Mouse (Mus musculus): ENCODE results near the gene Mfn2. TPM values are rescaled to one million over a fixed set of nuclear protein-coding genes. Genes with fewer than 3 reads are reported as not detected.

Mfn2 gene
- polyA plus RNA-seq, 2 experiments: 29.6 to 29.8 TPM

DNA sequence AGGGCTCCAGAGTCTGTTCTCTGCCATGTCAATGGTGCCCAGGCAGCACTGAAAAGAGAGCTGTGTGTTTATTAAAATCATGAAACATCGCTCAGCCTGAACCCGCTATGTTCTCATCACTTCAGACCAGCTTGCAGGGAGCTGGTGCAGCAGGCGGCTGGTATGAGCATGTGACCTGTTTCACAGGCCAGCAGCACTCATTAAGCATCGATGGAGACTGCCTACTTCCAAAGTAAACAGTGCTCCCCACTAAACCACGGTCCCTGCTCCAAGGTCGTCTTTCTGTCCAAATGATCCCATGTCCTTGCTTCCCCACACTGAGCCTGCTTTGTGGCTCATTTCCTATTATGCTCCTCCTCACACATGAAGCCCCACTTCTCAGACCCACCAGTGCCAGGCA is 14.2 kb downstream of the Mfn2 start:
- no peaks in the 10 kb centered on the region for H3K27me3 ChIP-seq (ENCODE audit: control insufficient read depth, insufficient read depth, low read length)
- no peak overlapping the region for H3K9ac ChIP-seq (ENCODE audit: low read depth, low read length, severe bottlenecking)
- peaks cover 78% of the 10 kb centered on the region for H3K36me3 ChIP-seq (ENCODE audit: control insufficient read depth, insufficient read depth, low read length)
- H3K27ac ChIP-seq (replicated peaks; ENCODE audit: low read depth, low read length): no peak overlapping the region
- H3K4me2 ChIP-seq (replicated peaks; ENCODE audit: low read depth, low read length, severe bottlenecking): no peak overlapping the region
- H3K4me3 ChIP-seq (replicated peaks; ENCODE audit: low read length): no peak overlapping the region
- no peak for ATAC-seq (ENCODE audit: low FRiP score, low read depth)
- no peak for DNase-seq (ENCODE audit: low spot score)
- TF ChIP-seq POLR2A (IDR thresholded peaks at IDR 0.05; ENCODE audit: borderline replicate concordance, extremely low read depth, insufficient read depth, insufficient read length): no peak
- 82% methylated on average over 6 of the region's 6 CpGs for WGBS
- no peaks in the 10 kb centered on the region for H3K4me1 ChIP-seq (ENCODE audit: control insufficient read depth, insufficient read depth, low read length)
- H3K9me3 ChIP-seq (ENCODE audit: control insufficient read depth, low read length): no peaks in the 10 kb centered on the region

GRCm38 (mm10) chr4:147888237-147888636 is 16.3 kb downstream of the Mfn2 start:
- no peak for DNase-seq (ENCODE audit: low spot score)
- WGBS: 87% methylated on average over 4 of the region's 4 CpGs
- H3K36me3 ChIP-seq (ENCODE audit: control insufficient read depth, insufficient read depth, low read length): peaks cover 84% of the 10 kb centered on the region
- no peak overlapping the region for H3K4me3 ChIP-seq (replicated peaks; ENCODE audit: low read length)
- no peak for TF ChIP-seq POLR2A (IDR thresholded peaks at IDR 0.05; ENCODE audit: borderline replicate concordance, extremely low read depth, insufficient read depth, insufficient read length)
- no peak overlapping the region for H3K27ac ChIP-seq (replicated peaks; ENCODE audit: low read depth, low read length)
- no peaks in the 10 kb centered on the region for H3K27me3 ChIP-seq (ENCODE audit: control insufficient read depth, insufficient read depth, low read length)
- no peak overlapping the region for H3K9ac ChIP-seq (ENCODE audit: low read depth, low read length, severe bottlenecking)
- no peak overlapping the region for H3K4me2 ChIP-seq (replicated peaks; ENCODE audit: low read depth, low read length, severe bottlenecking)
- no peaks in the 10 kb centered on the region for H3K4me1 ChIP-seq (ENCODE audit: control insufficient read depth, insufficient read depth, low read length)
- no peaks in the 10 kb centered on the region for H3K9me3 ChIP-seq (ENCODE audit: control insufficient read depth, low read length)
- no peak for ATAC-seq (ENCODE audit: low FRiP score, low read depth)

DNA sequence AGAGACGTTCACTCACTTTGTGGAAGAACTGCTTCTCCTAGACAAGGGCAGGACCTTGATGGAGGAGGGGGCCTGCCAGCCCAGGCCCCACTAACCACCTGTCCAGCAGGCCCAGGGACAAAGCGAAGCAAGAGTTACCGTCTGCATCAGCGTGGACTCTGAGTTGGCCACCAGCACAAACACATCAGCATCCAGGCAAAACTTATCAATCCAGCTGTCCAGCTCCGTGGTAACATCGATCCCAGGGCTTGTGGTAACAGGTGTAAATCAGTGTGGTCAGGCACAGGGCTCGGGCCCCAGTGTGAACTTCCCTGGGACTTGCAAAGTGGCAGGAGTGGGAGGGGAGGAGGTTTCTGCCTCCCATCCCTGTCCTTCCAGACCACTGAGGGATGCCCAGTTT is 17.2 kb downstream of the Mfn2 start:
- Histone ChIP-seq H3K36me3 (ENCODE audit: control insufficient read depth, insufficient read depth, low read length) (peaks cover 88% of the 10 kb centered on the region), H3K27me3 (ENCODE audit: control insufficient read depth, insufficient read depth, low read length) (no peaks in the 10 kb centered on the region), H3K4me3 (replicated peaks; ENCODE audit: low read length) (no peak overlapping the region), H3K4me2 (replicated peaks; ENCODE audit: low read depth, low read length, severe bottlenecking) (no peak overlapping the region), H3K9me3 (ENCODE audit: control insufficient read depth, low read length) (no peaks in the 10 kb centered on the region), H3K4me1 (ENCODE audit: control insufficient read depth, insufficient read depth, low read length) (no peaks in the 10 kb centered on the region), H3K27ac (replicated peaks; ENCODE audit: low read depth, low read length) (no peak overlapping the region), H3K9ac (ENCODE audit: low read depth, low read length, severe bottlenecking) (no peak overlapping the region)
- WGBS: 91% methylated on average over 7 of the region's 7 CpGs
- no peak for TF ChIP-seq POLR2A (IDR thresholded peaks at IDR 0.05; ENCODE audit: borderline replicate concordance, extremely low read depth, insufficient read depth, insufficient read length)
- DNase-seq (ENCODE audit: low spot score): no peak
- ATAC-seq (ENCODE audit: low FRiP score, low read depth): no peak

DNA sequence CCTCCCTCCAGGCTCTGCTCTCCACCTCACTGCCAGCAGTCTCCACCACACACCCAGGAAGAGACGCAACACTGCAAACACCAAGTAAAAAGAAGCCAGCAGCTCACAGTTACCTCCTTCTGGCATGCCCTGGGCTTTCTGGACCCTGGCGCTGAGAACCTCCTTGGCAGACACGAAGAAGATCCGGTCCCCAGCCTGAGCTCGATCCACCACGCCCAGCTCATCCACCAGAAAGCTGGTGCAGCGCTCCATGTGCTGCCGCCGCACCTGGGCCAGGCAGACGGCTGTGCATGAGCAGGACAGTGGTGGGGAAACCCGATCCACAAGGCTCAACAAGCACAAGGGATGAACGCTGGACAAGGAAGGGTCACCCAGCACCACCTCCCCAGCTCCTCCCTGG is 18.3 kb downstream of the Mfn2 start:
- no peak for TF ChIP-seq POLR2A (IDR thresholded peaks at IDR 0.05; ENCODE audit: borderline replicate concordance, extremely low read depth, insufficient read depth, insufficient read length)
- no peaks in the 10 kb centered on the region for H3K9me3 ChIP-seq (ENCODE audit: control insufficient read depth, low read length)
- peaks cover 93% of the 10 kb centered on the region for H3K36me3 ChIP-seq (ENCODE audit: control insufficient read depth, insufficient read depth, low read length)

GRCm38 (mm10) chr4:147884138-147884537 is 20.4 kb downstream of the Mfn2 start:
- no peak for DNase-seq (ENCODE audit: low spot score)
- no peak for TF ChIP-seq POLR2A (IDR thresholded peaks at IDR 0.05; ENCODE audit: borderline replicate concordance, extremely low read depth, insufficient read depth, insufficient read length)
- Histone ChIP-seq H3K4me1 (ENCODE audit: control insufficient read depth, insufficient read depth, low read length) (no peaks in the 10 kb centered on the region), H3K9me3 (ENCODE audit: control insufficient read depth, low read length) (no peaks in the 10 kb centered on the region), H3K27ac (replicated peaks; ENCODE audit: low read depth, low read length) (no peak overlapping the region), H3K4me3 (replicated peaks; ENCODE audit: low read length) (no peak overlapping the region), H3K4me2 (replicated peaks; ENCODE audit: low read depth, low read length, severe bottlenecking) (no peak overlapping the region), H3K27me3 (ENCODE audit: control insufficient read depth, insufficient read depth, low read length) (no peaks in the 10 kb centered on the region), H3K36me3 (ENCODE audit: control insufficient read depth, insufficient read depth, low read length) (peaks cover 90% of the 10 kb centered on the region), H3K9ac (ENCODE audit: low read depth, low read length, severe bottlenecking) (no peak overlapping the region)
- ATAC-seq (ENCODE audit: low FRiP score, low read depth): no peak
- 95% methylated on average over 3 of the region's 3 CpGs for WGBS

More for the DNA sequence above, 18.3 kb downstream of the Mfn2 start:
- Histone ChIP-seq H3K27ac (replicated peaks; ENCODE audit: low read depth, low read length) (no peak overlapping the region), H3K27me3 (ENCODE audit: control insufficient read depth, insufficient read depth, low read length) (no peaks in the 10 kb centered on the region), H3K4me3 (replicated peaks; ENCODE audit: low read length) (no peak overlapping the region), H3K4me1 (ENCODE audit: control insufficient read depth, insufficient read depth, low read length) (no peaks in the 10 kb centered on the region), H3K9ac (ENCODE audit: low read depth, low read length, severe bottlenecking) (no peak overlapping the region), H3K4me2 (replicated peaks; ENCODE audit: low read depth, low read length, severe bottlenecking) (no peak overlapping the region)
- DNase-seq (ENCODE audit: low spot score): no peak
- WGBS: 88% methylated on average over 12 of the region's 12 CpGs
- ATAC-seq (ENCODE audit: low FRiP score, low read depth): no peak

DNA sequence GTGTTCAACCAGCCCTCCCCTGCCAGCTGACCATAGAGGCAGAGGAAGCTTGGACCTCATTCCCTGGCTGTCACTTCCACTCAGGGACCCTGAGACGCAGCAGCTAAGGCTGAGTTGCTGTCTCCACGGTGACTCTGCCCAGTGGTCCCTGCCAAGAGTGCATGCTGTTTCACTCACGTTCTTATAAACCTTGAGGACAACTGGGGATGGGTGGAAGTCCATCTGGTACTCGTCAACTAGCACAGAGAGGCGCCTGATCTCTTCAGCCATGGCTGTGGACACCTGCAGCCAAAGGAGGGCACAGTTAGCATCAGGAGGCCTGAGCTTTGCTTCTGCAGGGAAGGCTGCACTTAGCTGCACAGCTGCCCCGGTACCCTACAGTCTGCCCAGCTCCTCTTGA is 21.5 kb downstream of the Mfn2 start:
- no peak overlapping the region for H3K27ac ChIP-seq (replicated peaks; ENCODE audit: low read depth, low read length)
- no peak overlapping the region for H3K9ac ChIP-seq (ENCODE audit: low read depth, low read length, severe bottlenecking)
- DNase-seq (ENCODE audit: low spot score): no peak
- H3K9me3 ChIP-seq (ENCODE audit: control insufficient read depth, low read length): no peaks in the 10 kb centered on the region
- H3K4me3 ChIP-seq (replicated peaks; ENCODE audit: low read length): no peak overlapping the region
- H3K4me2 ChIP-seq (replicated peaks; ENCODE audit: low read depth, low read length, severe bottlenecking): no peak overlapping the region
- no peak for TF ChIP-seq POLR2A (IDR thresholded peaks at IDR 0.05; ENCODE audit: borderline replicate concordance, extremely low read depth, insufficient read depth, insufficient read length)
- no peaks in the 10 kb centered on the region for H3K4me1 ChIP-seq (ENCODE audit: control insufficient read depth, insufficient read depth, low read length)
- no peak for ATAC-seq (ENCODE audit: low FRiP score, low read depth)
- WGBS: 74% methylated on average over 6 of the region's 6 CpGs
- peaks cover 90% of the 10 kb centered on the region for H3K36me3 ChIP-seq (ENCODE audit: control insufficient read depth, insufficient read depth, low read length)
- H3K27me3 ChIP-seq (ENCODE audit: control insufficient read depth, insufficient read depth, low read length): no peaks in the 10 kb centered on the region
